Mouse (Mus musculus) mammary gland, adult 2 months (tissue): Measurements from ENCODE around the gene Atxn1l. TPM values are rescaled to one million over a fixed set of nuclear protein-coding genes. Genes with fewer than 3 reads are reported as not detected.

Experiments
- polyA plus RNA-seq: library from polyadenylated mRNA; depleted of rRNA; stranded (reverse); fragments of >200 nt; gene quantifications from 2 replicates; pipeline ENCODE4 v1.2.3, GENCODE M21; 2012; ENCODE audit warnings: low replicate concordance; rRNA removed

The Atxn1l gene
- polyA plus RNA-seq: 15.7 and 16.2 TPM in 2 replicates

DNA sequence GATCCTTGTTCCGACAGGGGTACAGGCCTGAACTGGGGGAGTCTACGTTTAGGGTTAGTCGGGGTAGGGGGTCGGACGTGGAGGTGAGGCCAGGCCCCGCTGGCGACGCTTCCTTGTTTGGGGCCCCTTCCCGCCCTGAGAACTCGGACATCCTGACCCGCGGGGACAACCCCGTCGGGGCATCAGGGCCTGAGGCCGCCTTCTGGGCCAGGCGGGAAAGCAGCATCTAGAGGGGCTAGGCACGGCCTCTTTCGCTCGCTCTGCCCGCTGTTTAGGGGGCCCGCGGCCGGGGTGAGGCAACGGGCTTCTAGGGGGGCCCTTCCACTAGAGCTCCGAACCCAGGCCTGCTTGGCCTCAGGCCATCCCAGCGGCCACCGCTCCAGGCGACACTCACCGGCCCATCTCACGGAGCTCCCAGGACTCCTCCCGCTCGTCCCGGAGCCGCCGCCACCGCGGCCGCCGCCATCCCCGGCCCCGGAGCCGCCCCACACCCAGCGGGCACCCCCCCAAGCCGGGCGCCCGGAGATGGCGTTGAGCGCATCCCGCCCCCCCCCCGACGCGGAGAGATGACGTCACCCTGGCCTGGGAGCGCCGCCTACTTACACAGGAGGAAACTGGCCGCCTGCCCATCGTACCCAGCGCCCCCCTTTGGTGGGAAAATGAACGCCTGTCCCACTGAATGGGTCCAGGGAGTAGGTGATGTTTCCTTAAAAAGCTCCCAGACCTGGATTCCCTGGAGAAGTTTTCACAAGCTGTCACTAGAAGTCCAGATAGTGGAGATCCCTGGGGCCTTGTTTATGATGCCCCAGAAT is at the start of gene Atxn1l:
Gene Atxn1l, minus strand, starts transcription at position 503 of the 812 bp plus-strand sequence.

DNA sequence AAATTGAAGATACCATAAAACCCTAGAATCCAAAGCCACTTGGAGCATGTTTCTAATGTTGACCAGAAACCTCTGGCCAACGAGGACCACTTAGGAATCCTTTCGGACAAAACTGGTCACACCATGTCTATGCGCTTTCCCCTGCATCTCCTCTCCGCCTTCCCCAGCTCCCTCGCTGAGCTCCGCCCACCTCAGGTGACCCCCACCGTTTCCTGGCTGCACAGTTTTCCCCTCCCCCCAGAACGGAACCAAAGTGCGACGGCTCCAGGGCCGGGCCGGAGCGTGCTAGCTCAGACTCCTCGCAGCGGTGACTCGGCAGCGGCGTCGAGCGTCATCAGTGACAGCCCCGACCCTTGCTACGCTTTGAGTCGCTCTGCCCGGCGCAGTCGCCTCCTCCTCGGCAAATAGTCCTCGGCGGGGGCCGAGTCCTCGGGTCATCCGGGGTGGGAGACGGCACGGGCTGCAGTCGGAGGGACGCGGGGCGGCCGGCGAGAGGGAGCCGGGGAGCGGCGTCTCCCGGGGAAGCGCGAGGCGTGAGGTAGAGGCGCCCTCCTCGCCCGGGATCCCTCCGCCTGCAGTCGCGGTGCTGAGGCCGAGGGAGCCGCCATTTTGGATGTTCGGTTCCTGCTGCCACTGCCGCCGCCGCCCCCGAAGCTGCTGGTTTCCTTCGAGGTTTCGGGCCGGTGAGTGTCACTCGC is 40.9 kb upstream of the Atxn1l start, which contains the start of gene Ap1g1:
Gene Ap1g1, plus strand, starts transcription at position 275 of the 698 bp plus-strand sequence.

GRCm38 (mm10) chr8:109705320-109706075 is 32.0 kb downstream of the Atxn1l start, which contains the start of gene Zfp821:
Zfp821 (plus strand) TSS chr8:109705546.

DNA sequence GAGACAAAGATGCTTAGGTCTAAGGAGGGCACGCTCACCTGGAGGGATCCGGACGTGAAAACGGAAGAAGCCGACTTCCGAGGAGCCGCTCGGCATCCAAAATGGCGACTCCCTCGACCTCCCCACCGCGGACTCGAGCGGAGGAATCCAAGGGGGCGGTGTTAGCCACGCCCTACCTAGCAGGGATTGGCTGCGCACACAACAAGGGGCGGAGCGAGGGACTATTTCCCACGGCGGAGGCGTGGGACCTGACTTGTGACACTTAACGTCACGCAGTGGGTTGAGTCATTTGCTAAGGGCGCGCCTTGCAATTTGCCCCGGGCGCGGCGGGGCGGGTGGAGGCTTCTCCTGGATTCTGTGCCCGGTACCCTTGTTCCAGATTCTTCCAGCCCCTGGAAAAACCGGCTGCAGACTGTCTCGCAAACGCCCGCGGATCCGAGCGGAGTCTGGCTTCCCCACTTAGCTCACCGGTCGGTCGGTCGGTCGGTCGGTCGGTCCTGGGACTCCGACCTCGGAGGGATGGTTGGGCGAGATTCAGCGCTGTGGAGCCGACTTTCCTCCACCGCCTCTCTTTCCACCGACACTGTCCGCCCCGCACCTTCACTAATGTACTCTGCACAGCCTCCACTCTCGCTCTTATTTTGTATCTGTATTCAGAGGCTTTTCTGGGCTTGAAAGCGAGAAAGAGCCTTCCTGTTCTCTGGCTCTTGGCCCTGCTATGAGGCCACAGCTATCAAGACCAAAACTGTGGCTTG is 44.2 kb downstream of the Atxn1l start, which contains the start of gene Ist1:
Gene Ist1, minus strand, starts transcription at position 115 of the 755 bp plus-strand sequence.

Other genes with a start within 250 kb of the Atxn1l start
- gene Pmfbp1, start 243.7 kb downstream of the Atxn1l start, polyA plus RNA-seq: not detected in 2 replicates
- 14.0 and 18.5 TPM in 2 replicates for gene Dhx38, start 171.9 kb downstream of the Atxn1l start, polyA plus RNA-seq
- 5.1 and 6.4 TPM in 2 replicates for gene Txnl4b, start 171.8 kb downstream of the Atxn1l start, polyA plus RNA-seq
- gene Hp, start 158.6 kb downstream of the Atxn1l start, polyA plus RNA-seq: 556 and 579 TPM in 2 replicates
- 19.8 and 30.4 TPM in 2 replicates for gene Dhodh, start 129.1 kb downstream of the Atxn1l start, polyA plus RNA-seq
- gene Pkd1l3, start 123.2 kb downstream of the Atxn1l start, polyA plus RNA-seq: 0.14 and 0.34 TPM in 2 replicates
- gene Ist1, start 44.5 kb downstream of the Atxn1l start, polyA plus RNA-seq: 27.6 and 64.7 TPM in 2 replicates
- 5.9 and 6.7 TPM in 2 replicates for gene Zfp821, start 32.2 kb downstream of the Atxn1l start, polyA plus RNA-seq
- gene Ap1g1, start 40.8 kb upstream of the Atxn1l start, polyA plus RNA-seq: 22.5 and 46.2 TPM in 2 replicates
- 4.8 and 7.4 TPM in 2 replicates for gene Phlpp2, start 130.8 kb upstream of the Atxn1l start, polyA plus RNA-seq
- gene Marveld3, start 224.5 kb upstream of the Atxn1l start, polyA plus RNA-seq: 3.3 and 4.6 TPM in 2 replicates